Mouse (Mus musculus): ENCODE results near the gene 4930544G11Rik.

GRCm38 (mm10) chr6:65906657-65907182 lies 45.7 kb upstream of the 4930544G11Rik start:
- no peak for TF ChIP-seq ETS1 (conservative IDR thresholded peaks at IDR 0.05; ENCODE audit: low read depth, low read length)
- TF ChIP-seq CTCF (conservative IDR thresholded peaks at IDR 0.05 in 1 of 2, IDR thresholded peaks at IDR 0.05 in 1 of 2; ENCODE audit: low read depth in 2 of 2, low read length in 2 of 2): no peak
- no peak for TF ChIP-seq POLR2A (IDR thresholded peaks at IDR 0.05; ENCODE audit: low read depth, low read length)
- TF ChIP-seq JUND (conservative IDR thresholded peaks at IDR 0.05; ENCODE audit: low read depth, low read length): no peak

All from CH12.LX (cell line).